Mouse (Mus musculus) kidney, postnatal 14 days (tissue): Measurements from ENCODE around the gene Apol7e.
"Not testable (repeated sequence)": the region's sequence is repeated elsewhere in the genome, so short reads cannot be mapped to it uniquely, and the experiment has no call there.

Experiments
- DNase-seq: peaks from one replicate; pipeline ENCODE4 v3.0.0; 2022; ENCODE audit warnings: mixed read lengths

Gene Apol7e

GRCm38 (mm10) chr15:77741556-77741955 is 42.9 kb downstream of the Apol7e start:
- not testable (repeated sequence) for DNase-seq

- no peak for DNase-seq
These were observed 46.0 kb downstream of the Apol7e start for GRCm38 (mm10) chr15:77744632-77745031.

DNA sequence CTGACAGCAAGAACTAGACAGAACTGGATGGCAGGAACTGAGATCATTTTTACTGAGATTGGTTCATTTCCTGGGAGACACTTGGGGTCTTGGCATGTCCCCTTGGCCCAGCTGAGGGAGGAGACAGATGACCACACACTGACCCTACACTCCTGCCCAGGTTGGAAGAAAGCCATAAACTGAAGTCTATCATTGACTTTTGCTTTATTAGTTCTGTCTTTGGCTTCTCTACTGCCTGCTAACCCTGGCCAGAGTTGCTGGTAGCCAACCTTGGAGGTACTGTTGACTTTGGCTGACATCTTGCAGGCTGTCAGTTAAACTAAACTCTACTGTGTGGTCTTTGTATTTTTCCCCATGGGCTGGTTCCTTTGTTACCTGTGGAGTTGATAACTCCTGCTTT is 46.4 kb downstream of the Apol7e start:
- DNase-seq = no peak

- no peak for DNase-seq
These were observed 47.7 kb downstream of the Apol7e start for GRCm38 (mm10) chr15:77746326-77746725.

GRCm38 (mm10) chr15:77748414-77748813 is 49.8 kb downstream of the Apol7e start:
- DNase-seq = no peak

DNA sequence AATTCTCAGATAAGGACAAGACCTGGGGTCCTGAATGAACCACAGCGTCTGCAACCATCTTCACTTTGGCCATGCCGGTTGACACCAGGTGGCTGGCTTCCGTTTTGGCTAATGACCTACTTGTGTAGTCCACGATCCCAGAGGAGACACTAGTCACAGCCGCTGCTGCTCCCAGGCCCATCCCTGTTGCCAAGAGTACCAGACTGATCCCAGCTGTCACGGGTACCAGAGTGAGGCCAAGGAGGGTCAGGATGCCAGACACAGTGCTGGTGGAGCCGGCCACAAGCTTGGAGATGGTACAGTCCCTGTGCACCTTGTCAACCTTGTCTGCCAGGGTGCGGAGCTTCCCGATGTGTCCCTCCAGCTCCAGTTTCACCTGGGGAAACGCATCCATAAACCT is 51.1 kb downstream of the Apol7e start:
- DNase-seq = no peak

DNA sequence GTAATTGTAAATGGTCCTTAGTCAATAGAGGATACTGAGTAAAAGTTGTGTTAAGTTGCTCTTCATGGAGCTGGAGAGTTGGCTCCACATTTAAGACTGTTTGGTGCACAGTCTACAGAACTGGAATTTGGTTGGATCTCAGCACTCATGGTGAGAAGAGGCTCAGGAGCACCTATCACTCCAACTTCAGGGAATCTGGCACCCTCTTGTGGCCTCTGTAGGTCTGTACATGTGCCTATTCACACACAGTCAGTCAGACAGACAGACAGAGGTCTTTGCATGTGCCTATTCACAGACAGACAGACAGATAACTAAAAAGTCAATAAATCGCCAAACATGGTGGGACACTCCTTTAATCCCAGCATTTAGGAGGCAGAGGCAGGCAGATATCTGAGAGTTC is 51.8 kb downstream of the Apol7e start:
- no peak for DNase-seq

GRCm38 (mm10) chr15:77752443-77752842 is 53.8 kb downstream of the Apol7e start:
- DNase-seq = no peak

DNA sequence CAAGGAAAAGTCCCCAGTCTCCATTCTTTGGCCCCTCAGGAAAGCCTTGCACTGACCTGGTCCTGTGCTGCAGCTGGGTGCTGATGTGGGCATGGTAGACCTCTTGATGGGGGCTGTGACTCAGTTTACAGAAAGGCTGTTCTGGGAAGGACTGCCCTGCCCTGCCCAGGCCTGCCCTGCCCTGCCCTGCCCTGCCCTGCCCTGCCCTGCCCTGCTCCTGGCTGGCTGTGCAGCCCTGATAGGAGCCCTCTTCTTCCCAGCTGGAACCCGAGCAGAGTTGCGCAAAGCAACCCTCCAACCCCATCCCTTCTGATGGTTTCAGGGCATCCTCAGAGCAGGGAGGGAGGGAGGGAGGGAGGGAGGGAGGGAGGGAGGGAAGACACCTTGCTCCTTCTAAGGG is 56.5 kb downstream of the Apol7e start:
- DNase-seq = no peak

DNA sequence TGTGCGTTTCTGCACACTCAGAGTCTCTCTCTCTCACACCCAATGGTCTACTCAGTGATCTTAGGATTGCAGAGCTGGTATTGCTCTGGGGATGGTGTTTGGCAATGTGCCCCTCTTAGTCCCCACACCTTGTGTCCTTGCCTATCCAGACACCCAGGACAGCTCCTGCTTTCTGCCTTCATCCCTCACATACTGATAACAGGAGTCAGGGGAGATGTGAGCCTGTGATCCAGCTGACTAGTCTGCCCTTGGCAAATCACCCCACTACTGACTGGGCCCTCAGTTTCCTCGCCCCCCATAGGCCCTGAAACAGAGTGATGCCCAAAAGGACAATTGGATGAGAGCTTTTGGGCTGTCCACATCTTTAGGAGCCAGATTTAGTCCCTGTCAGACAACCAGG is 57.4 kb downstream of the Apol7e start:
- DNase-seq = no peak

- DNase-seq = peak; percentile 60
These were observed 58.2 kb downstream of the Apol7e start, which contains the start of gene Apol8 for GRCm38 (mm10) chr15:77756848-77757247. Gene Apol8, minus strand, starts transcription at chr15:77757003.

DNA sequence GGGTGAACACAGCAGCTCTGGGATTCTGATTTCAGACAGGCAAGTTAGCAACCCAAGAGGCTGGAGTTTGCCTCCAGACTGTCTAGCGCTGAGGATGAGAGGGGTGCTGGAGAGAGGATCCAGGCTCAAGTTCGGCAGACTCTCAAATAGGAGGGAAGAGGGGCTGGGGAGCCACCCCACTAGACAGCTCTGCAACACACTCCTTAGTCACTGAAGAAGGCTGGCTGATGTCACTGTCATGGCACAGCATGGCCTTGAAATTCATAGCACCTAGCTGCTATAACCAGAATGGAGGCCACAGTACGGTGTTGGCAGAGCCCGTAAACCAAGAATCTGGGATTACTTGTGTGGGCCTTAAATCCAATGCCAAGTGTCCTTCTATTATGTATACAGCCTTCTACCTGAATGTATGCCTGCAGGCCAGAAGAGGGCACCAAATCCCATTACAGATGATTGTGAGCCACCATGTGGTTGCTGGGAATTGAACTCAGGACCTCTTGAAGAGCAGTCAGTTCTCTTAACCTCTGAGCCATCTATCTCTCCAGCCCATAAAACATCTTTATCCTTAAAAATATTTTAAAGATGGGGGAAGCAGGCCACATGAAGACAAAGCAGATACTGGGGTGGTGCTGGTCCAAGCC is 59.0 kb downstream of the Apol7e start:
- no peak for DNase-seq

DNA sequence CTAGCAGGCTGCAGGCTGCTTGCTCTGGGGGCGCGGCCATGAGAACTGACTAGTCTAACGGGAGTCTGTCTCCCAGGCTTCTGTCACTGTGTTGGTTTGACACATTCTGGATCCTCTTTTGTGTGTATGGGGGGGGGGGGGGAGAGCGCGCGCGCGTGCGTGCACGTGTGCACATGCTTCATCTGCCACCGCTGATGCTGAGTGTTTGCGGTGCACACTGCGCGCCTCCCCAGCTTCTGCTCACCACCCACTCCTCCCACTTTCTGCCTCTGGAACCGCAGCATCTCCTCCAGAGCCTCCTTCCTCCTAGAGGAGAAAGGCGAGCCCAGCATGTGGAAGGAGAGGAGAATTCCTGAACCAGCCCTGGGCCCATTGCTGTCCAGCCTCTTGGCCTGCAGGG is 61.4 kb downstream of the Apol7e start:
- no peak for DNase-seq

GRCm38 (mm10) chr15:77761083-77761482 is 62.4 kb downstream of the Apol7e start:
- DNase-seq = no peak

DNA sequence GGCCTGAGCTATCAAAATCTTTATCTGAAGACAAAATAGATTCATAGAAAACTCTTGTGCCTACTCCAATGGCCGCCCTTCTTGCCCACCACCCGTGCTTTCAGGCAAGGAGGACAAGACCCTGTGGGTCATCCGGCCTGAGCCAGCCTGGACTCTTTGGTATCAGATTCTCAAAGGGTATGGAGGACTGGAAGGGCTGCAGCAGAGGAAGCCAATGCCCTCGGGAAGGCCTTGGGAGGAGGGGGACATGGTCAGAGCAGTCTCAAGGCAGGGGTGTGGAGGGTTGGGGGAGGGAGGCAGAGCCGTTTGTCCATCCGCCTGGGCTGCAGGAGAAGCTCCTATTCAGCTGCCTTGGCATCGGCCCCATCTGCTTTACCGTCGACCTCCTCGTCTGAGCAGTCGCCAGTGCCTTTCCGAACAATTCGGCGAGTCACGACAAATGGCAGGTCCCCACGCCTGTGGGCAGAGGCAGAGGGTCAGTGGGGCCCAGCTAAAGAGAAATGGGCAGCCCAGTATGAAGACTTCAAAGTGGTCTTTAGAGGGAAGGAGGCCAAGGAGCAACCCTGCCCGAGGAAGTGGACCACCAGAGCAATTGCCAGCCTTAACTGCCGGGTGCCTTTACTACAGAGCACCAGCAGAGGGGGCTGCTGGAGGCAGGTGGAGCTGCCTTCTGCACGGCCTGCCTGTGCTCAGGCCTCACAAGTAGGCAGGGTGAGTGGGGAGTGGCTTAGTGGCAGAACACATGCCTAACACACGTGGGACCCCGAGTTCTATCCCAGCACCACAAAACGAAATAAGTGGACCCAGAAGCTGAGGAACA is 63.1 kb downstream of the Apol7e start:
- DNase-seq = peak; percentile 47

- no peak for DNase-seq
These were observed 64.4 kb downstream of the Apol7e start for GRCm38 (mm10) chr15:77763050-77763449.

DNA sequence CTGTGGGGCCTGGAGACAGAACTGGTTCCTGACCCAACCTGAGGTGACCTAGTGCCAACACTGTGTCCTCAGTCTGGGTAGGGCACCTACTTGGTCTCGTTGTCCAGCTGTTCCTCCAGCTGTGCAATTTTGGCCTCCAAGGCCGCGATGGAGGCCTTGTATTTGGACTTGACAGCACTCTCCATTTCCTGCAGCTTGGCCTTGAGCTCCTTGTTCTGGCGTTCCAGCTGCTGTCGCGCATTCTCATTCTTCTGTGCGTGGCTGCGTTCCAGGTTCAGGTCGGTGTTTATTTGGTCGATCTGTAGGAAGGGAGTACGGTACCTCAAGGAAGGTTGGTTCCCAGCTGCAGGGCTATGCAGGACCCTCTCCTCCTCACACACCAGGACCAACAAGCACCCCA is 65.0 kb downstream of the Apol7e start:
- no peak for DNase-seq

DNA sequence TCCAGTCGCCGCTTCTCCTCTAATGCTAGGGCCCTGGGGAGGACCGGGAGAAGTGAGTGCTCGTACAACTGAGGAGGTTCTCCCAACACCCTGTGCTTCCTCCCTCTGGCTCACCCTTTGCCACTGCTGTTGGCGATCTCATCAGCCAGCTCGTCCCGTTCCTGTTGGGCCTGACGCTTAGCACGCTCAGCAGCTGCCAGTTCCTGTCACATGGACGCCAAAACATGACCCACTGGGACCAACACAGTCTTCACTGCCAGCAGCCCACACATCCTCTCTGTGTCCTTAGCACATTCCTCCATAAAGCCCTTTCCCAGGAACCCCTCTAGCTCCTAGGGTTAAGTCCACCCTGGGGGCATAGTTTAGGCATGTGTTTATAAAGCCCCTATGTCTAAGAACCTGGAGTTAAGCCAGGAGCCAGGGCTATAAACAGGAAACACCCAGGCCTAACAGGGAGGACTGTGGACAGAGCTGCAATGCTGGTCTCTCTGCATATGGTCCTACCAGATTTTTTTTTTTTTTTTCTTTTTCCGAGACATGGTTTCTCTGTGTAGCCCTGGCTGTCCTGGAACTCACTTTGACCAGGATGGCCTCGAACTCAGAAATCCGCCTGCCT is 65.8 kb downstream of the Apol7e start:
- peak; percentile 73 for DNase-seq

DNA sequence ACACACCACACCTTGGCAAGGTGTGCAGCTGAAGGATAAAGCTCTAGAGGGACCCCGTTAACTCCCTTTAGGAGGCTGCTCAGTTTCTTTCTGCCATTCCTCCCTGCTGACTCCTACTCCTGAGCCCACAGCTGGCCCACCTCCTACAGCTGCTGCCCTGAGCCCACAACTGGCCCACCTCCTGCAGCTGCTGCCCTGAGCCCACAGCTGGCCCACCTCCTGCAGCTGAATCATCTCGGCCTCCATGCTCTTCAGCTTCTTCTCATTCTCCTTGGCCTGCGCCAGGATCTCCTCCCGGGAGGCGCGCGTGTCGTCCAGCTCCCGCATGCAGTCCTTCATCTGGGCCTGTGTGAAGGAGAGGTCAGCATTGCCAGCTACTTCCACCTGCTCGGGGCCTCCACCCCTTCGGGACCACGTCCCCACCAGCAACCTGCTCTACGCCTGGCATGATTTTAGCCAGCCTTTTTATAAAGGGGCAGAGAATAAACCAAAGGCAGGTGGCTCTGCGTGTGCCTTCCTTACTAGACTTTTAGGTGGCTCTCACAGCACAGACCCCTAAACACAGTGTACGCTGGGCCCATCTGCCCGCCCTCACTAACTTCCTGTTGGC is 66.9 kb downstream of the Apol7e start:
- DNase-seq = no peak

- DNase-seq = no peak
These were observed 68.3 kb downstream of the Apol7e start for GRCm38 (mm10) chr15:77766981-77767380.
